Mouse (Mus musculus) layer of hippocampus, adult 2 months (tissue): ENCODE data around the gene Snx5. TPM values are rescaled to one million over a fixed set of nuclear protein-coding genes. Genes with fewer than 3 reads are reported as not detected.

Experiments used
- DNase-seq, 2 experiments: peaks; one replicate each; pipeline ENCODE4 v3.0.0; 2022; ENCODE audit warnings: low spot score in 2 of 2
- H3K27ac ChIP-seq: fragments of 200-600 bp; 2 replicates; pipeline ENCODE4 v1.8.1; 2022
- H3K4me3 ChIP-seq: fragments of 200-600 bp; 2 replicates; pipeline ENCODE4 v1.8.1; 2022; ENCODE audit warnings: mild to moderate bottlenecking
- CTCF ChIP-seq: fragments of 200-600 bp; conservative IDR thresholded peaks from 2 replicates; pipeline ENCODE4 v1.8.1; 2022; ENCODE audit warnings: antibody characterized with exemption, mild to moderate bottlenecking, moderate library complexity
- total RNA-seq, 2 experiments: library from RNA; stranded (reverse); gene quantifications; 2 replicates each; pipeline ENCODE4 v1.2.3; 2021

The Snx5 gene
- total RNA-seq, 2 experiments from 2014 or later = 69.4 to 77.1 TPM

- no peak for DNase-seq
- H3K4me3 ChIP-seq = no peak overlapping the region
- no peak for TF ChIP-seq CTCF
- H3K27ac ChIP-seq = no peak overlapping the region
Measured at GRCm38 (mm10) chr2:144233534-144233933, 37.2 kb downstream of the Snx5 start.

- no peak for TF ChIP-seq CTCF
- no peak overlapping the region for H3K4me3 ChIP-seq
- no peak overlapping the region for H3K27ac ChIP-seq
- no peak for DNase-seq
Measured at GRCm38 (mm10) chr2:144231115-144231514, 39.6 kb downstream of the Snx5 start.

GRCm38 (mm10) chr2:144230498-144230897 lies 40.2 kb downstream of the Snx5 start:
- TF ChIP-seq CTCF = no peak
- H3K4me3 ChIP-seq = no peak overlapping the region

GRCm38 (mm10) chr2:144229647-144230046 lies 41.1 kb downstream of the Snx5 start:
- Histone ChIP-seq H3K27ac (no peak overlapping the region), H3K4me3 (no peak overlapping the region)
- no peak for TF ChIP-seq CTCF
- no peak for DNase-seq

More at GRCm38 (mm10) chr2:144230498-144230897, 40.2 kb downstream of the Snx5 start:
- no peak for DNase-seq
- no peak overlapping the region for H3K27ac ChIP-seq

GRCm38 (mm10) chr2:144228521-144229346 lies 42.0 kb downstream of the Snx5 start:
- Histone ChIP-seq H3K27ac (no peak overlapping the region), H3K4me3 (no peak overlapping the region)
- TF ChIP-seq CTCF = no peak
- DNase-seq = no peak

DNA sequence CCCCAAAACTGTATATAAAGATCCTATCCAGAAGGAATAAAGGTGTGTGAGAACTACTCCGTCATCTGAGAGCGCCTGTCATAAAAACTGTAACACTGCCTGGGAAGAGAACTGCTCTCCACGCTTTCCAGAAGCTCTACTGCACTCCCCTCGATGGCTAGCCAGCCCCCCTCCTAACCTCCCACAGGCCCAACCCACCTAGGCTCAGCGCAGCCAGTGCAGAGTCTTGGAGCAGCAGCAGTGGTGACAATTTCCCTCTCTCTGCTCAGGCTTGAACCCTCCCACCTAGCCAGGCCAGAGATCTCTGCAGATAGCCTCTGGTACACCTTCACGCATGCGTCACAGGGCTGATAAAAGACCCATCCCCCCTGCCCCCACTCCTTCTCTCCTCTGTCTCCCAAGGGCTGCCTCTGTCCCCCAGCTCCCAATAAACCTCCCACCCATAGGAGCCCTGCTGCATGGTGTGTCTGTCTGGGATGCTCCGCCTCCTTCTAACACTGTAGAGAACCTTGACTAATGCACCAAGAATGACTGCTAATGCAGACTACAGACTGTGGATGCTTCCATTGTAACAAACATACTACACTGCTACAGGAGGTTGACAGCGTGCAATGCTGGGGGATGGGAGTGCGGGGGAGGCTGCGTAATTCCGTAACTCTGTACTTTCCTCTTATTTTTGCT lies 43.7 kb downstream of the Snx5 start:
- H3K27ac ChIP-seq = no peak overlapping the region
- no peak for TF ChIP-seq CTCF
- DNase-seq = no peak
- no peak overlapping the region for H3K4me3 ChIP-seq

- no peak for DNase-seq
- no peak for TF ChIP-seq CTCF
- Histone ChIP-seq H3K27ac (no peak overlapping the region), H3K4me3 (no peak overlapping the region)
Measured at GRCm38 (mm10) chr2:144224351-144224750, 46.4 kb downstream of the Snx5 start.

DNA sequence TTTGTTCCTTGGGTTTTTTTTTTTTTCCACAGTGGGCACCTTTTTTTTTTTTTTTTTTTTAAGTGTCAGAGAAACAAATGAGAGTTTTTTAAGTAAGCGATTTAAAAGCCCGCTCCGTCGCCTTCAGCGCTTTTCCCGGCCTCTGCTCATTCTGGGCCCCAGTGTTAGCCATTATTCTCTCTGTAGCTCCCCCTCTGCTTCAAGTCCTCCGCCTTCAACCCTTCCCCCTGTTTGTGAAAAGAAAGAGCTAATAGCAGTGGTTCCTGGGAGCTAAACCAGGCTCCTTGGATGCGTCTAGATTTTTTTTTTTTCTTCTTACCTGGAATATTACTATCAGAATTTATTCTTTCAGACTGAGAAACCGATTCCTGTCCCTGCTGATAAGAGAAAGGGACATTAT lies 55.1 kb downstream of the Snx5 start:
- no peak overlapping the region for H3K27ac ChIP-seq
- DNase-seq = no peak

DNA sequence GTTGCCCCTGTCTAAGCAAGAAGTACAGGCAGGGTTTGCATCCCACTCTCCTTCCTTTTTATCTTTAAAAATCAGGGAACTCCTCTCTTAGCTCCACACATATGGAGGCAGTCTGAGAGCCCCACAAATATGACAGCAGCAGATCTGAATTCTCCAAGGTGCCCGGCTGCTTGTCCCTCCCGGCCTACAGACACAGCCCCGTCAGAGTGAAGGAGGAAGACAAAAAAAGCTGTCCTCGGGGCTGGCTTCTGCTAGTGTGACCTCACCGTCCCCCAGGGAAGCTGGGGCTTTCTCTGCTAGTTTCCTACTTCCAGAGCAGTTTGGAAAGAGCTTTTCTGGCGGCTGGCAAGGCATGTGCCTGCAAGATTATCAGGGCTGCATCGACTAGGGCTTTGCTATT lies 55.5 kb downstream of the Snx5 start:
- no peak overlapping the region for H3K4me3 ChIP-seq
- no peak overlapping the region; the same call in 1 of the 2 replicates for H3K27ac ChIP-seq
- no peak for TF ChIP-seq CTCF
- DNase-seq = no peak

More for the DNA sequence above, 55.1 kb downstream of the Snx5 start:
- H3K4me3 ChIP-seq = no peak overlapping the region
- no peak for TF ChIP-seq CTCF

DNA sequence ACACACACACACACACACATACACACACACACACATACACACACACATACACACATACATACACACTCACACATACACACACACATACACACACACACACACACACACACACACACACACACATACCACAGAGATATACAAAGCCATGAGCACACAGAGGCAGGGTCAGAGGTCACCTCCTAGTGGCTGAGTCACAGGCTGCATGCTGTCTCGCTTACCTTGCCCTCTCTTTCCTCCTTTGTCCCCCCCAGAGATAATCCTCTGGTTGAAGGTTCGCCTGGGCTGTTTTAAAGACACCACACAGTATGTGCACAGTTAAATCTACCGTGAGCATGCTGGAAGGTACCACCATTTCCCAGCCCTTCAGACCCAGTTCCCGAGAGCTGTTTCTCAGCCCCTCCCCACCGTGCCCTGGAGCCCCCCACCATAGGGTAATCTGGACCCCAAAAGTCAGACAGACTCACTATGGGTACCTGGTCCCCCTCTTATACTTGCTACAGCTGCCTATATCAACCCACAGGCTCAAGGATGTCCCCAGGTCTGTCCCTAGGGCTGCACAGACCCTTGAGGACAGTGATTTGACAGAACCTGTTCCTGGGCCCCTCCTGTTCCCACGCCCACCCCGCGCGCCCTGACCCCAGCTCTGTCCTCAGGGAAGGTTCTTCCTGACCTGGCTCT lies 56.1 kb downstream of the Snx5 start:
- no peak for DNase-seq
- TF ChIP-seq CTCF = no peak
- no peak overlapping the region for H3K4me3 ChIP-seq
- H3K27ac ChIP-seq = no peak overlapping the region; the same call in 1 of the 2 replicates

- Histone ChIP-seq H3K4me3 (no peak overlapping the region), H3K27ac (no peak overlapping the region)
- DNase-seq = no peak
- TF ChIP-seq CTCF = no peak
Measured at GRCm38 (mm10) chr2:144213803-144214202, 56.9 kb downstream of the Snx5 start.

GRCm38 (mm10) chr2:144209425-144209824 lies 61.3 kb downstream of the Snx5 start:
- Histone ChIP-seq H3K27ac (no peak overlapping the region), H3K4me3 (no peak overlapping the region)
- no peak for TF ChIP-seq CTCF
- no peak for DNase-seq

- 0 out of 2 replicates have a peak, but pooled peaks have one; percentile 4 for TF ChIP-seq CTCF
- Histone ChIP-seq H3K27ac (peak overlapping the region; percentile 69), H3K4me3 (peak overlapping the region; percentile 17; the same call in 1 of the 2 replicates)
- no peak for DNase-seq
Measured at GRCm38 (mm10) chr2:144207365-144207764, 63.3 kb downstream of the Snx5 start.
